Mouse (Mus musculus) cerebellum, postnatal 36 days (tissue): Measurements from ENCODE around the gene Gm11541.
A peak's percentile ranks its signal among the peaks of the same experiment; 100 is the strongest.
"Not testable (repeated sequence)": the region's sequence is repeated elsewhere in the genome, so short reads cannot be mapped to it uniquely, and the experiment has no call there.

ENCODE experiments used
- DNase-seq, 2 experiments: peaks; one replicate each; pipeline ENCODE4 v3.0.0; 2021 to 2022; ENCODE audit warnings: mixed read lengths in 2 of 2

Gene Gm11541

GRCm38 (mm10) chr11:94695508-94695907 is 8.8 kb downstream of the Gm11541 start:
- DNase-seq: no peak

DNA sequence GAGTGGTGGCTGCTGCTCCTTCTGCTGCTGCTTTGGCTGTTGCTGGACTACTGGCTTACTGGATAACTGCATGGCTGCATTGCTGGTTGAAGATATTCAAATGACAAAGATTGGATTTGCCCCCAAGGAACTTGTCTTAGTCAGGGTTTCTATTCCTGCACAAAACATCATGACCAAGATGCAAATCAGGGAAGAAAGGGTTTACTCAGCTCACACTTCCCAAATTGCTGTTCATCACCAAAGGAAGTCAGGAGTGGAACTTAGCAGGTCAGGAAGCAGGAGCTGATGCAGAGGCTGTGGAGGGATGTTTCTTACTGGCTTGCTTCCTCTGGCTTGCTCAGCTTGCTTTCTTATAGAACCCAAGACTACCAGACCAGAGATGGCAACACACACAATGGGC is 11.8 kb downstream of the Gm11541 start:
- not testable (repeated sequence) for DNase-seq

GRCm38 (mm10) chr11:94687178-94687577 is 17.1 kb downstream of the Gm11541 start:
- no peak for DNase-seq

GRCm38 (mm10) chr11:94682427-94682826 is 21.9 kb downstream of the Gm11541 start:
- DNase-seq: no peak

GRCm38 (mm10) chr11:94681640-94682039 is 22.7 kb downstream of the Gm11541 start:
- no peak for DNase-seq

DNA sequence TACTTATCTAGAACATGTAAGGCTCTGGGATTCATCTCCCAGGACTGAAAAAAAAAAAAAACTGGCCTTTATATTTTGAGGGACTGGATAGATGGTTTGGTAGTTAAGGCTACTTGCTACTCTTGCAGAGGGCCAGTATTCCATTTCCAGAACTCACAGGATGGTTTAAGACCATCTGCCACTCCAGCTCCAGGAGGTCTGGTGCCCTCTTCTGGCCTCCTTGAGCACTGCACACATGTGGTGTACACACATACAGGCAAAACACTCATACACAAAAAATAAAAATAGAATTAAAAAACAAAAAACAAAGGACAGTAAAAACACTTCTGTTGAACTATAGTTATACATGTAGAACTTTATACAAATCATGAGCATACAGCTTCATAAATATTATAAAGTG is 23.7 kb downstream of the Gm11541 start:
- DNase-seq: no peak

DNA sequence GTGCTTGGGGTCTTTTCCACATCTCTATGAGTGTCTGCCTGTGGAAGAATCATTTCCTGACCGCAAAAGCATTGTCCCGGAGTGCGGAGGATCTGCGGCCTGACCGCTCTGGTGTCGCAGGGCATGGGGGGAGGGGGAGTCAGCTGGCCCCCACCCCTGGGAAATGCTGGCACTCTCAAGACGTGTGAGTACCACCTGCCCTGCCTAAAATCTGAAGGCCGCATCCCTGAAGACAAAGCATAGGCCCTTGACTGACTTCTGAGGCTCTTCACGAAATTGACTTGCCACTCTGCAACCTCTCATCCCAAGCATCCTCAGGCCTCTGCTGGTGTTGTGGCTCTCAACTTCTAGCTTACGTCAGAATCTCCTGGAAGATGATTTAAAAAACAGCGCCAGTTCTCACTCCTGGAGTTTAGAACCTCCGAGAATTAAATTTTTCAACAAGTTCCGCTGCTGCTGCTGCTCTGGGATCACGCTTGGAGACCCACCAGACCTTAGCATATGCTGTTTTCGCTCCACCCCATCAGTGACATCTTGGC is 26.6 kb downstream of the Gm11541 start:
- no peak for DNase-seq

GRCm38 (mm10) chr11:94676754-94677606 is 27.3 kb downstream of the Gm11541 start, which contains the start of gene Xylt2:
Xylt2 (minus strand) TSS chr11:94677515.
- DNase-seq: peak; percentile 81 to 91

DNA sequence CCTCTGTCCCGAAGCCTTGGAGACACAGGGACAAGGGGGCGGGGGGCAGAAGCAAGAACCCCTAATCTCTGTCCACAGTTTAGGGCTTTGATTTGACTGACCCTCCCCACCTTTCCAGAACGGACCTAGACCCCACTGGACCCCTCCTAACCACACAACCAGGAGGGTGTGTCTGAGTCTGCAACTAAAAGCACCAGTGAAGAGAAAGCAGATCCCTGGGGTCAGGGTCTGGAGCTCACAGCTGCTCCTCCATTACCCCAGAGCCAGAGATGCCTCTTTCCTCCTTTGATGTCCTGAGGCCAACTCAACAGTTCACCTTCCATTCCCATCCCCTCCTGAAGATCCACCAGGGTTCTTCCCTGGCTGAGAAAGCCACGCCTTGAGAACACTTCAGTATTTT is 28.0 kb downstream of the Gm11541 start:
- DNase-seq: no peak

DNA sequence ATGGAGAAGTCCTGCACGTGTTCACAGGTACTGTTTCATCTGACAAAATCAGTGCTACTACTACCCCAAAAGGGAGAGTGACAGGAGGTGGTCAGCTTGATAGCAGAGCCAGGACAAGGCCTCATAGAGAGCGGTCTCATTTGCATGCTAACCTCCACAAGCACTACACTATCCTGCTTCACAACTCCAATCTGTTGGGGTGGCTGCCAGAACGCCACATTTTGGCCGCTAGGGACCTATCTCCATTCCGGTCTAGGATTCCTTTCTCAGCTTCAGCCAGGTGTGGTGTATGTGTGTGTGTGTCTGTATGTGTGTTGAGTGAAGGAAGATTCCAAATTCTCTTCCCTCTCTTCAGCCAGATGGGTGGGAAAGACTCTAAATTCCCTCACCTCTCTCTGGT is 28.9 kb downstream of the Gm11541 start:
- peak in 1 of 2 experiments; percentile 41 for DNase-seq

GRCm38 (mm10) chr11:94674984-94675383 is 29.3 kb downstream of the Gm11541 start:
- DNase-seq: no peak

GRCm38 (mm10) chr11:94665281-94665680 is 39.0 kb downstream of the Gm11541 start:
- DNase-seq: no peak

DNA sequence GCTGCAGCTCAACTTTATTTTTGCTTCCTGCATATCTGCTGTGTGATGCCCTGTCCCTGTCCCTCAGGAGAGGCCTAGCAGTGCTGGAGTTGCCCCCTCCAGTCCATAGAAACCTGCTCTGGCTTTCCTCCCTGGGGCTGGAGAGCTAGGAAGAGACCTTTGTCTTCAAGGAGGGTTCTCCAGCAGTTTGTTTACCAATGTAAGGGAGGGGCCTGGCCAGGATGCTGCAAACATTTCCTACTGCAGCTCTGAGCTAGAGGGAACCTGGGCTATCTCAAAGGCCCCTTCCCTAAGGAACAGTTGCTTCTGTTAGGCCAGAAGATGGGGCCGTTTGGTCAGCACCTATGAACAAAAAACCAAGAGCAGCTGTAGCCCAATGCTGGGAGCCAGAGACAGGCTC is 43.0 kb downstream of the Gm11541 start:
- DNase-seq: no peak

- peak; percentile 78 to 87 for DNase-seq
Measured at GRCm38 (mm10) chr11:94653663-94654436, 50.4 kb downstream of the Gm11541 start, which contains the start of the genes Mrpl27 and Eme1. Mrpl27 (plus strand) TSS chr11:94653767. Eme1 (minus strand) TSS chr11:94653964.

DNA sequence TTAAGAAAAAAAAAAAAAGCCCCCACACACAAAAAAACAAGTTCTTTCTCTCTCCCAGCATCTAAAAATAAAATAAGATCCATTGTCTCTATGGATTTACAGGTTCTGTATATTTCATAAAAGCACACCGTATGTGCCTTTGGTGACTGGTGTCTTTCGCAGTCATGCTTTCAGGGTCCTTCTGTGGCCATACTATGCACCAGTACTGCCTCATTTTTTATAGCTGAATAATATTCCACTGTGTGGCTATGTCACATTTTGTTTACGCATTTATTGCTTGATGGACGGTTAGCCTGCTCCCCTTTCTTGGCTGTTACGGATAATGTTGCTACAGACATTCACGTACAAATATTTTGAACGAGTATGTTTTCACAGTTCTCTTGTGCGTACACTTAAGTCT is 51.3 kb downstream of the Gm11541 start:
- DNase-seq: no peak

DNA sequence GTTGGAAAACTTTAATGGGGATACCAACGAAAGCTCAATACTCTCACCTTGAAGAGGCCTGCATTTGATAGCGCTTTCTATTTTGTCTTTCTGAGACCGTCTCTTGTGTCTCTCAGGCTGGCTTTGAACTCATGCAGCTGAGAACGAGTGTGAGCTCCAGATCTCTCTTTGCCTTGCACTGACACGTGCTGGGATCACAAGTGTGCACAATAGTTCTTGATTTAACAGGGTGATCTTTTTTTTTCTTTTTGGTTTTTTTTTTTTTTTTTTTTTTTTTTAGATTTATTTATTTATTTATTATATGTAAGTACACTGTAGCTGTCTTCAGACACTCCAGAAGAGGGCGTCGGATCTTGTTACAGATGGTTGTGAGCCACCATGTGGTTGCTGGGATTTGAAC is 53.1 kb downstream of the Gm11541 start:
- not testable (repeated sequence) for DNase-seq

GRCm38 (mm10) chr11:94646457-94646856 is 57.8 kb downstream of the Gm11541 start:
- no peak for DNase-seq
